Mouse (Mus musculus) liver, postnatal 0 days (tissue): ENCODE data around the gene Mfap3.

Source experiments
- CTCF ChIP-seq: sonication (generic); IDR thresholded peaks from 2 replicates; pipeline ENCODE4 v1.5.1; 2016; ENCODE audit warnings: antibody characterized with exemption, low read depth
- EP300 ChIP-seq: IDR thresholded peaks from 2 replicates; pipeline ENCODE4 v1.6.1; 2016; ENCODE audit warnings: antibody characterized with exemption, low read depth, mild to moderate bottlenecking

DNA sequence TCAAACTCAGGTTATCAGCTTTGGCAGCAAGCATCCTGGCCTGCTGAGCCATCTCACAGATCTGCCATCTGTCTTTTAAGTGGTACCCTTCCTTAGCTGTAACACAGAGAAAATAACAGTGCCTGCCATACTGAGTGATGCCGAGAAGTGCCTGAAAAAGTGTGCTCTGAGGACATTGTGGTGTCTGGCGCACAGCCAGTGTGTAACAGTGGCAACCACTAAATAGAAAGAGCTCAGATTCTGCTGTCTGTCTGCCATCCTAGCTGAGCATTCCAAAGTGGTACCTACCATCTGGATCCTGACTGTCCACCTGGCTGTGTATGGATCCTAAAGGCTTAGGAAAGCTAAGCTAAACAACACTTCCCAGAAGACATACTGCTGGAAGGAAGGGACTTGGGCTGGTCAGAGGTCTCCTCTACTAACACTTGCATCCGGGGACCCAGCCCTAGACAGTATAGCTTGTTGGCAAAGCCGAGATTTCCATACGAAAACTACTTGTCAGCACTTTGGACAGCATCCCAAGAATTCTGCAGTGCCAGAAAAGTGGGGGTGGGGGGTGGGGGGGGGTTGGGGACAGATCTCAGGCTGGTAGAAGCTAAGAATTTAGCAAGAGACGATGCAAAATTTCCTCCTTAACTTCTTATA is 58.5 kb downstream of the Mfap3 start:
- no peak for TF ChIP-seq EP300
- no peak for TF ChIP-seq CTCF
